Mouse (Mus musculus) kidney, embryonic 15.5 days (tissue): ENCODE measurements around the gene Plet1. TPM values are rescaled to one million over a fixed set of nuclear protein-coding genes. Genes with fewer than 3 reads are reported as not detected.
A peak's percentile ranks its signal among the peaks of the same experiment; 100 is the strongest.

Source experiments
- ATAC-seq: fragments of 200-750 bp; cut with Nextera tagmentation; replicated peaks from 2 replicates; pipeline ENCODE4 v1.8.0; 2017; ENCODE audit warnings: moderate TSS enrichment; ENCODE audit not compliant: low FRiP score
- H3K27ac ChIP-seq: fragments of 300-500 bp; sonication (generic); 2 replicates; pipeline ENCODE4 v1.5.1; 2015; ENCODE audit warnings: mild to moderate bottlenecking, inconsistent platforms
- H3K27me3 ChIP-seq: fragments of 300-500 bp; sonication (generic); 2 replicates; pipeline ENCODE4 v1.6.1; 2015; ENCODE audit warnings: inconsistent platforms
- H3K36me3 ChIP-seq: fragments of 300-500 bp; sonication (generic); 2 replicates; pipeline ENCODE4 v1.6.1; 2015; ENCODE audit warnings: inconsistent platforms
- H3K4me1 ChIP-seq: fragments of 300-500 bp; sonication (generic); 2 replicates; pipeline ENCODE4 v1.6.1; 2015; ENCODE audit warnings: inconsistent platforms
- H3K4me2 ChIP-seq: fragments of 300-500 bp; sonication (generic); 2 replicates; pipeline ENCODE4 v1.6.1; 2015; ENCODE audit warnings: moderate library complexity, mild to moderate bottlenecking, inconsistent platforms
- H3K4me3 ChIP-seq: fragments of 300-500 bp; sonication (generic); replicated peaks from 2 replicates; pipeline ENCODE4 v1.5.1; 2015; ENCODE audit warnings: mild to moderate bottlenecking, inconsistent platforms
- H3K9ac ChIP-seq: fragments of 300-500 bp; sonication (generic); 2 replicates; pipeline ENCODE4 v1.6.1; 2015; ENCODE audit warnings: mild to moderate bottlenecking, inconsistent platforms
- H3K9me3 ChIP-seq: fragments of 300-500 bp; sonication (generic); replicated peaks from 2 replicates; pipeline ENCODE4 v1.6.1; 2016; ENCODE audit warnings: inconsistent platforms
- WGBS: fragments of 180-500 bp; shearing (Covaris S2); methylation state at CpG from one replicate; pipeline ENCODE4 v1.1.7; 2015; ENCODE audit warnings: mixed read lengths; 5-methylcytosine and 5-hydroxymethylcytosine counted together
- polyA plus RNA-seq: library from polyadenylated mRNA; unstranded; fragments of >200 nt; fragmentation: Nextera tagmentation; extraction: Ambion mirVana; gene quantifications from 2 replicates; pipeline ENCODE4 v1.2.1, GENCODE M21; 2015

Gene Plet1
- polyA plus RNA-seq, 1 experiment from 2014 or later = 24.8 TPM

GRCm38 (mm10) chr9:50475745-50476144, 18.6 kb upstream of the Plet1 start:
- Histone ChIP-seq H3K9me3 (no peaks in the 10 kb centered on the region), H3K27ac (peak overlapping the region; percentile 82), H3K4me1 (peaks cover 58% of the 10 kb centered on the region), H3K27me3 (no peaks in the 10 kb centered on the region), H3K36me3 (no peaks in the 10 kb centered on the region), H3K4me2 (peak overlapping the region; percentile 22), H3K9ac (no peak overlapping the region), H3K4me3 (no peak overlapping the region; the same call in 1 of the 2 replicates)
- 28% methylated on average over 8 of the region's 8 CpGs for WGBS
- ATAC-seq = peak; percentile 64

GRCm38 (mm10) chr9:50476651-50477050, 17.7 kb upstream of the Plet1 start:
- Histone ChIP-seq H3K4me3 (no peak overlapping the region), H3K4me1 (peaks cover 49% of the 10 kb centered on the region), H3K9me3 (no peaks in the 10 kb centered on the region), H3K27me3 (no peaks in the 10 kb centered on the region), H3K27ac (peak overlapping the region; percentile 82; the same call in 1 of the 2 replicates), H3K36me3 (no peaks in the 10 kb centered on the region), H3K9ac (no peak overlapping the region), H3K4me2 (no peak overlapping the region)
- WGBS = 51% methylated on average over 7 of the region's 7 CpGs
- ATAC-seq = 0 out of 2 replicates have a peak, but pooled peaks have one; percentile 38

GRCm38 (mm10) chr9:50477270-50477669, 17.1 kb upstream of the Plet1 start:
- H3K9ac ChIP-seq = no peak overlapping the region
- WGBS = 74% methylated on average over 9 of the region's 9 CpGs
- no peak overlapping the region for H3K4me3 ChIP-seq
- H3K27me3 ChIP-seq = no peaks in the 10 kb centered on the region
- ATAC-seq = no peak
- peaks cover 46% of the 10 kb centered on the region for H3K4me1 ChIP-seq
- H3K9me3 ChIP-seq = no peaks in the 10 kb centered on the region
- H3K36me3 ChIP-seq = no peaks in the 10 kb centered on the region
- no peak overlapping the region for H3K4me2 ChIP-seq
- H3K27ac ChIP-seq = no peak overlapping the region

GRCm38 (mm10) chr9:50478826-50479225, 15.5 kb upstream of the Plet1 start:
- Histone ChIP-seq H3K27ac (0 out of 2 replicates have a peak overlapping the region, but pooled peaks have one; percentile 4), H3K9ac (no peak overlapping the region), H3K4me2 (no peak overlapping the region), H3K4me1 (peaks cover 45% of the 10 kb centered on the region), H3K4me3 (no peak overlapping the region), H3K9me3 (no peaks in the 10 kb centered on the region), H3K36me3 (no peaks in the 10 kb centered on the region), H3K27me3 (no peaks in the 10 kb centered on the region)
- WGBS = 29% methylated on average over 5 of the region's 5 CpGs
- no peak for ATAC-seq

- Histone ChIP-seq H3K36me3 (no peaks in the 10 kb centered on the region), H3K4me2 (peak overlapping the region; percentile 24; the same call in 1 of the 2 replicates), H3K9ac (no peak overlapping the region), H3K27me3 (no peaks in the 10 kb centered on the region), H3K27ac (0 out of 2 replicates have a peak overlapping the region, but pooled peaks have one; percentile 4), H3K4me3 (no peak overlapping the region), H3K4me1 (peaks cover 45% of the 10 kb centered on the region), H3K9me3 (no peaks in the 10 kb centered on the region)
- WGBS = 50% methylated on average over 8 of the region's 8 CpGs
- no peak for ATAC-seq
Observed at GRCm38 (mm10) chr9:50479476-50479875, 14.8 kb upstream of the Plet1 start.

- H3K27ac ChIP-seq = no peak overlapping the region
- no peak overlapping the region for H3K9ac ChIP-seq
- no peaks in the 10 kb centered on the region for H3K36me3 ChIP-seq
- ATAC-seq = no peak
- H3K4me1 ChIP-seq = peaks cover 35% of the 10 kb centered on the region
- WGBS = 88% methylated on average over 8 of the region's 8 CpGs
- no peak overlapping the region for H3K4me3 ChIP-seq
- H3K9me3 ChIP-seq = no peaks in the 10 kb centered on the region
- H3K27me3 ChIP-seq = no peaks in the 10 kb centered on the region
- H3K4me2 ChIP-seq = no peak overlapping the region
Observed at GRCm38 (mm10) chr9:50482743-50483142, 11.6 kb upstream of the Plet1 start.

- H3K9ac ChIP-seq = 0 out of 2 replicates have a peak overlapping the region, but pooled peaks have one; percentile 21
- H3K27ac ChIP-seq = peak overlapping the region; percentile 48
- H3K4me3 ChIP-seq = peak overlapping the region; percentile 22; the same call in 1 of the 2 replicates
- ATAC-seq = peak; percentile 76; the same call in 1 of the 2 replicates
- WGBS = 10% methylated on average over 10 of the region's 10 CpGs
- H3K27me3 ChIP-seq = no peaks in the 10 kb centered on the region
- peaks cover 16% of the 10 kb centered on the region for H3K4me1 ChIP-seq
- H3K36me3 ChIP-seq = no peaks in the 10 kb centered on the region
- H3K9me3 ChIP-seq = no peaks in the 10 kb centered on the region
- peak overlapping the region; percentile 56 for H3K4me2 ChIP-seq
Observed at GRCm38 (mm10) chr9:50485521-50485920, 8.8 kb upstream of the Plet1 start.

GRCm38 (mm10) chr9:50490836-50491235, 3.5 kb upstream of the Plet1 start:
- no peaks in the 10 kb centered on the region for H3K9me3 ChIP-seq
- ATAC-seq = no peak
- no peaks in the 10 kb centered on the region for H3K36me3 ChIP-seq
- no peak overlapping the region for H3K4me3 ChIP-seq
- H3K27ac ChIP-seq = no peak overlapping the region
- H3K9ac ChIP-seq = no peak overlapping the region
- H3K4me1 ChIP-seq = peaks cover 18% of the 10 kb centered on the region
- no peak overlapping the region for H3K4me2 ChIP-seq
- no peaks in the 10 kb centered on the region for H3K27me3 ChIP-seq

GRCm38 (mm10) chr9:50491531-50492045, 2.7 kb upstream of the Plet1 start:
- no peaks in the 10 kb centered on the region for H3K27me3 ChIP-seq

GRCm38 (mm10) chr9:50493777-50494176, 548 bp upstream of the Plet1 start:
- 0 out of 2 replicates have a peak overlapping the region, but pooled peaks have one; percentile 11 for H3K27ac ChIP-seq

More at GRCm38 (mm10) chr9:50491531-50492045, 2.7 kb upstream of the Plet1 start:
- Histone ChIP-seq H3K9me3 (no peaks in the 10 kb centered on the region), H3K4me1 (peaks cover 23% of the 10 kb centered on the region), H3K4me3 (no peak overlapping the region), H3K36me3 (no peaks in the 10 kb centered on the region), H3K4me2 (no peak overlapping the region), H3K27ac (no peak overlapping the region), H3K9ac (no peak overlapping the region)
- no peak for ATAC-seq
- WGBS = 47% methylated on average over 2 of the region's 2 CpGs

GRCm38 (mm10) chr9:50495405-50496150, 1.3 kb downstream of the Plet1 start:
- Histone ChIP-seq H3K9me3 (no peaks in the 10 kb centered on the region), H3K4me1 (peaks cover 23% of the 10 kb centered on the region), H3K27ac (no peak overlapping the region), H3K9ac (no peak overlapping the region), H3K36me3 (no peaks in the 10 kb centered on the region), H3K27me3 (no peaks in the 10 kb centered on the region), H3K4me3 (peak overlapping the region; percentile 17; the same call in 1 of the 2 replicates), H3K4me2 (peak overlapping the region; percentile 29)
- 0 out of 2 replicates have a peak, but pooled peaks have one; percentile 34 for ATAC-seq
- 60% methylated on average over 10 of the region's 10 CpGs for WGBS

More at GRCm38 (mm10) chr9:50493777-50494176, 548 bp upstream of the Plet1 start:
- Histone ChIP-seq H3K9ac (no peak overlapping the region), H3K4me3 (no peak overlapping the region), H3K36me3 (no peaks in the 10 kb centered on the region), H3K27me3 (no peaks in the 10 kb centered on the region), H3K4me2 (no peak overlapping the region), H3K4me1 (peaks cover 23% of the 10 kb centered on the region), H3K9me3 (no peaks in the 10 kb centered on the region)
- ATAC-seq = no peak
- 60% methylated on average over 2 of the region's 2 CpGs for WGBS

GRCm38 (mm10) chr9:50496151-50496505, 1.8 kb downstream of the Plet1 start:
- WGBS = 55% methylated on average over 6 of the region's 6 CpGs
- Histone ChIP-seq H3K9ac (no peak overlapping the region), H3K27me3 (no peaks in the 10 kb centered on the region), H3K36me3 (no peaks in the 10 kb centered on the region), H3K27ac (no peak overlapping the region), H3K9me3 (no peaks in the 10 kb centered on the region), H3K4me1 (peaks cover 23% of the 10 kb centered on the region), H3K4me3 (peak overlapping the region; percentile 17; the same call in 1 of the 2 replicates), H3K4me2 (peak overlapping the region; percentile 29)
- ATAC-seq = no peak
